Comparison of ENCODE assay signal across 13 mouse cellular contexts in the genomic region with DNA sequence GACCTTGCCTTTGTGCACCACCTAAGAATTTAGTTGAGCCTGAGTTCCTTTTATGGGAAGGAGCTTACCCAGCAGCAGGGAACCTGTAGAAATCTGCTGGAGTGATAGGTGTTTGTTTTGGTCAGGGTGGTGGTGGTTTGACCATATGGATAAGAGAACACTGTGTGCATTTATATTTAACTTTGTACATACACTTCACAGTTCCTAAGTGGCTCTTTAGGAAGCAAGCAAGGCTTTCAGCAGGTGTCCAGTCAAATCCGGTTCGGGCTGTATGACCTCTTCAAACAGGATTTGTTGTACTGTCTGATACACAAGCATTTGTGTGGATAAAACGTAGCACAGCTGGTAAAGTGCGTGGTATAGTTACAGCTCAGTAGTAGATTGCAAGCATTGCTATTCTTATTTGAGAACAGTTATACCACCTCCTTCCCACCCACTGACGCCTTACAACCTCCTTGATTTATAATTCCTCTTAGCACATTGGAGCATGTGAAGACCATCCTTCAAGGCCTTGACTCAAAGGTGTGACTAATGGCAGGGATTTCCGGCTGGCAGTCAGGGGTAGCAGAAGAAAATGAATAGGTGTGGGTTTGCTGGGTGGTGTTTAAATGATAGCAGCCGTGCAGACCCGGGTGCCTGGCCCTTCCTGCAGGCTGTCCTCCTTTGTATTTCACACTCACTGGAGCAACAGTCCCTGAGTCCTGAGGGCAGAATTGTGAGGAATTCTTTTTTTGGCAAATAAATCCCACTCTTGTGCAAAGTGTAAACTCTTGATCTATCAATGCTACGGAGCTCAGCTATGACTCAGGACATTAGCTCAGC.
DNase-seq lines count a peak whose midpoint lies in the region.
"Had no signal": no experiment of that assay in that cellular context is flagged by ENCODE, and none has a peak within 500 bp of the region (broad histone marks: within the 10 kb centered on the region; RNA-seq: fewer than 3 reads in every experiment).

No protein-coding gene starts in this region.

- peak; percentile 8 for DNase-seq in embryo, embryonic 10 days (ENCODE audit: low spot score)
- no peak for DNase-seq in embryo, embryonic 10.5 days (ENCODE audit: low spot score)
- DNase-seq in lung, adult 18-20 months = peak; percentile 21 to 44
- DNase-seq in lung, postnatal 4 days = no peak
- peak; percentile 19 to 45 for DNase-seq in frontal cortex, postnatal 36 days (ENCODE audit: low spot score in 2 of 2)
- DNase-seq in lung, postnatal 25 days (ENCODE audit: low spot score) = peak; percentile 57
- DNase-seq in cerebellum, adult 8-10 months = no peak
- no peak for DNase-seq in urinary bladder, postnatal 36 days (ENCODE audit: low spot score in 2 of 2)
- DNase-seq: cerebellum, adult 9-11 months; gastrocnemius, postnatal 14 days; kidney, postnatal 10 days; retina, postnatal 1 day; thymus, postnatal 4 days had no signal

Comparison
In these comparisons a context has a peak if more than half of its experiments do, and no peak if none do; other contexts are left out.
1. DNase-seq: peak in embryo, embryonic 10 days (single experiment), lung, adult 18-20 months (2 of 2), frontal cortex, postnatal 36 days (2 of 2) and lung, postnatal 25 days (single experiment); none in embryo, embryonic 10.5 days (single experiment), lung, postnatal 4 days (0 of 2), cerebellum, adult 8-10 months (single experiment) and urinary bladder, postnatal 36 days (0 of 2).